Mouse (Mus musculus): ENCODE results near the gene Prpsap1. TPM values are rescaled to one million over a fixed set of nuclear protein-coding genes. Genes with fewer than 3 reads are reported as not detected.

The Prpsap1 gene
- total RNA-seq (2012; rRNA removed) (114 and 118 TPM in 2 replicates), total RNA-seq (2014; rRNA removed) (79.8 and 93.5 TPM in 2 replicates), polyA plus RNA-seq (2012; ENCODE audit: insufficient read length, low read depth) (112 and 114 TPM in 2 replicates)

DNA sequence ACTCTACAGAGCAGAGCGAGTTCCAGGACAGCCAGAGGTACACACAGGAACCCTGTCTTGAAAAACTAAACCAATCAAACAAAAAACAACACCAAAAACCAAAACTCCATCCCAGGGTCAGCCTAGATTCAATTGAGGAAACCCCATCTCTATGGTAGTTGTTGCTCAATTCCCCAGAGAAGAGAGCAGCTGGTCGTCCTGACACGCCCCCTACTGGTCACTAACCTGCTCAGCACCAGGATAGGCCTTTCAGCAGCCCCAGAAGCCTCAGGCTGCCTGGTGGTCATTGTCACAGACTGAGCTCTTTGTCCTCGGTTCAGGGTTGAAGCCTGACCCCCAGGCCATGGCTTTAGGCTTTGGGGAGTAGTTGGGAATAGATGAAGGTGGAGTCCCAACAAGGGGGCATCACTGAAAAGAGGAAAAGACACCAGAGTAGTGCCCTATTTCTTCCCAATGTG, at the start of gene Prpsap1:
Gene Prpsap1 (minus strand): TSS at position 408 of the 458 bp plus-strand sequence.
- Histone ChIP-seq H3K27me3 (replicated peaks) (no peaks in the 10 kb centered on the region), H3K4me3 (replicated peaks in 1 of 3; ENCODE audit: low read depth in 2 of 3, low read length in 2 of 3, poor library complexity in 1 of 3) (no peak within 1 kb of the TSS), H3K9ac (ENCODE audit: insufficient read depth, low read depth) (no peak within 1 kb of the TSS), H3K4me2 (ENCODE audit: insufficient read depth, low read depth, poor library complexity, severe bottlenecking) (no peak within 1 kb of the TSS), H3K36me3 (replicated peaks in 1 of 2; ENCODE audit: control insufficient read depth in 1 of 2, insufficient read depth in 1 of 2, low read length in 1 of 2) (no peaks in the 10 kb centered on the region), H3K9me3 (replicated peaks; ENCODE audit: low read length) (peaks cover 8% of the 10 kb centered on the region), H3K27ac (ENCODE audit: insufficient read depth, low read depth) (no peak within 1 kb of the TSS), H3K4me1 (ENCODE audit: control insufficient read depth in 1 of 2, insufficient read depth in 2 of 2) (peaks cover 0 to 33% of the 10 kb centered on the region in 2 experiments; a peak in 2 of 4 replicates), H3K79me2 (replicated peaks; ENCODE audit: control insufficient read depth, extremely low read depth, insufficient read depth, poor library complexity, severe bottlenecking) (peaks cover 10% of the 10 kb centered on the region)
- in situ Hi-C loops (cut with MboI; ENCODE audit: low pct_ligation_motif_present, low pct_unique_long_range_greater_than_20kb, low sequenced_read_pairs) (no loop called here), dilution Hi-C loops (cut with MboI; ENCODE audit: extremely low pct_ligation_motif_present, extremely low pct_unique_long_range_greater_than_20kb, low sequenced_read_pairs) (no loop called here)
- 0 out of 2 replicates have a peak, but pooled peaks have one; percentile 26 for TF ChIP-seq NRF1 (IDR thresholded peaks at IDR 0.05; ENCODE audit: low read depth, low read length)
- TF ChIP-seq RAD21 (IDR thresholded peaks at IDR 0.05; ENCODE audit: low read depth, low read length): peak; percentile 36
- no peak for TF ChIP-seq PAX5 (IDR thresholded peaks at IDR 0.05; ENCODE audit: low read length)
- no peak for TF ChIP-seq MAZ (IDR thresholded peaks at IDR 0.05; ENCODE audit: low read depth, low read length)
- 0 out of 2 replicates have a peak, but pooled peaks have one; percentile 36 for TF ChIP-seq ELF1 (IDR thresholded peaks at IDR 0.05; ENCODE audit: low read depth, low read length)
- no peak for TF ChIP-seq BHLHE40 (IDR thresholded peaks at IDR 0.05; ENCODE audit: low read depth, low read length)
- TF ChIP-seq TCF12 (IDR thresholded peaks at IDR 0.05; ENCODE audit: low read depth, low read length): peak; percentile 47; the same call in 1 of the 2 replicates
- no peak for TF ChIP-seq CHD1 (IDR thresholded peaks at IDR 0.05; ENCODE audit: low read depth, low read length)
- peak; percentile 43; the same call in 1 of the 2 replicates for TF ChIP-seq SIN3A (IDR thresholded peaks at IDR 0.05; ENCODE audit: low read length)
- peak; percentile 17; the same call in 1 of the 2 replicates for TF ChIP-seq IRF4 (IDR thresholded peaks at IDR 0.05; ENCODE audit: low read depth, low read length)
- TF ChIP-seq CTCF (conservative IDR thresholded peaks at IDR 0.05 in 1 of 2, IDR thresholded peaks at IDR 0.05 in 1 of 2; ENCODE audit: low read depth in 2 of 2, low read length in 2 of 2): peak; percentile 91 to 92
- no peak for TF ChIP-seq ZKSCAN1 (IDR thresholded peaks at IDR 0.05; ENCODE audit: borderline replicate concordance, low read depth, low read length)
- peak; percentile 48 for TF ChIP-seq ETS1 (conservative IDR thresholded peaks at IDR 0.05; ENCODE audit: low read depth, low read length)
- TF ChIP-seq HCFC1 (IDR thresholded peaks at IDR 0.05; ENCODE audit: low read depth, low read length): peak; percentile 59; the same call in 1 of the 2 replicates
- DNase-seq (ENCODE audit: extremely low read depth): peak; percentile 87

DNA sequence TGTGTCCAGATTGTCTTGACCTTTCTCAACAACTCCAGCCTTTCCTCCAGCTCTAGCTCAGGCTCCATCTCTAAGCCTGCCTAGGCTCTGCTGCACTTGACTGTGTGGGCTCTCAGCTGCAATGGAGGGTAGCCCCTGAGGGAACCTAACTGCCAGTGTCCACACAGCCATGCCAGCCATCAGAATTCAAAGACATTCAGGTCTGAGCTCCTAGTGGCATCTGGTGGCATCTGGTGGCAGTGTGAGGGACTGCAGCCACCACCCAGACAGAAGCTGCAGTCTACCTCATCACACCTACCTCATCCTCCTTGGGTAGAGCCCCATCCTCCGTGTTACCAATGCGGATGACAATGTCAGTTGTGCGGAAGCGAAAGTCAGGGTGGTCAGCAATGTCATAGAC, 49.1 kb upstream of the Prpsap1 start:
- TF ChIP-seq RAD21 (IDR thresholded peaks at IDR 0.05; ENCODE audit: low read depth, low read length) (peak; percentile 72), JUN (IDR thresholded peaks at IDR 0.05; ENCODE audit: insufficient read depth, low read depth, low read length) (no peak), USF1 (IDR thresholded peaks at IDR 0.05; ENCODE audit: low read depth, low read length) (no peak), SMC3 (IDR thresholded peaks at IDR 0.05; ENCODE audit: low read depth, low read length) (peak; percentile 74), UBTF (IDR thresholded peaks at IDR 0.05; ENCODE audit: low read depth, low read length) (no peak), MAFK (IDR thresholded peaks at IDR 0.05; ENCODE audit: insufficient replicate concordance, low read length) (no peak), ZMIZ1 (IDR thresholded peaks at IDR 0.05; ENCODE audit: low read depth, low read length) (no peak), NELFE (IDR thresholded peaks at IDR 0.05; ENCODE audit: low read depth, low read length) (no peak), MYC (IDR thresholded peaks at IDR 0.05; ENCODE audit: low read depth, low read length) (no peak), RCOR1 (conservative IDR thresholded peaks at IDR 0.05; ENCODE audit: low read depth, low read length) (no peak), POLR2A (IDR thresholded peaks at IDR 0.05; ENCODE audit: low read depth, low read length) (no peak), CTCF (conservative IDR thresholded peaks at IDR 0.05 in 1 of 2, IDR thresholded peaks at IDR 0.05 in 1 of 2; ENCODE audit: low read depth in 2 of 2, low read length in 2 of 2) (peak; percentile 83 to 90)
- Histone ChIP-seq H3K79me2 (replicated peaks; ENCODE audit: control insufficient read depth, extremely low read depth, insufficient read depth, poor library complexity, severe bottlenecking) (no peaks in the 10 kb centered on the region), H3K4me1 (ENCODE audit: control insufficient read depth in 1 of 2, insufficient read depth in 2 of 2) (no peaks in the 10 kb centered on the region), H3K9me3 (replicated peaks; ENCODE audit: low read length) (no peaks in the 10 kb centered on the region), H3K4me2 (ENCODE audit: insufficient read depth, low read depth, poor library complexity, severe bottlenecking) (no peak overlapping the region), H3K27ac (ENCODE audit: insufficient read depth, low read depth) (no peak overlapping the region), H3K36me3 (replicated peaks in 1 of 2; ENCODE audit: control insufficient read depth in 1 of 2, insufficient read depth in 1 of 2, low read length in 1 of 2) (peaks cover 98 to 99% of the 10 kb centered on the region in 2 experiments), H3K27me3 (replicated peaks) (no peaks in the 10 kb centered on the region), H3K4me3 (replicated peaks in 1 of 3; ENCODE audit: low read depth in 2 of 3, low read length in 2 of 3, poor library complexity in 1 of 3) (no peak overlapping the region), H3K9ac (ENCODE audit: insufficient read depth, low read depth) (no peak overlapping the region)
- dilution Hi-C loops (cut with MboI; ENCODE audit: extremely low pct_ligation_motif_present, extremely low pct_unique_long_range_greater_than_20kb, low sequenced_read_pairs): no loop called here
- in situ Hi-C loops (cut with MboI; ENCODE audit: low pct_ligation_motif_present, low pct_unique_long_range_greater_than_20kb, low sequenced_read_pairs): no loop called here
- peak; percentile 57 for DNase-seq (ENCODE audit: extremely low read depth)

Data from CH12.LX (cell line).